Mouse (Mus musculus) lung, adult 2 months (tissue): ENCODE data around the gene Ttn. TPM values are rescaled to one million over a fixed set of nuclear protein-coding genes. Genes with fewer than 3 reads are reported as not detected.

Experiments used
- DNase-seq: peaks from one replicate; pipeline ENCODE4 v3.0.0; 2022
- H3K4me1 ChIP-seq: fragments of 200-500 bp; 2 replicates; pipeline ENCODE4 v1.6.1; 2011; ENCODE audit warnings: low read length; ENCODE audit not compliant: control insufficient read depth, insufficient read depth
- H3K4me3 ChIP-seq: fragments of 200-500 bp; replicated peaks from 2 replicates; pipeline ENCODE3; 2011; ENCODE audit warnings: low read depth, mild to moderate bottlenecking, control low read depth, low read length; ENCODE audit errors: extremely low read depth
- CTCF ChIP-seq: fragments of 200-500 bp; IDR thresholded peaks from 2 replicates; pipeline ENCODE4 v1.5.1; 2011; ENCODE audit warnings: mild to moderate bottlenecking, low read length, control low read depth; ENCODE audit not compliant: insufficient read depth
- POLR2A ChIP-seq: fragments of 200-500 bp; IDR thresholded peaks from 2 replicates; pipeline ENCODE4 v1.6.1; 2011; ENCODE audit warnings: low read depth, mild to moderate bottlenecking, control low read depth, low read length, borderline replicate concordance; ENCODE audit errors: extremely low read depth
- whole genome bisulfite sequencing: fragments of 180-500 bp; shearing (Covaris S2); methylation state at CpG from one replicate; pipeline ENCODE4 v1.1.7; 2018; 5-methylcytosine and 5-hydroxymethylcytosine counted together
- polyA plus RNA-seq: library from polyadenylated mRNA; depleted of rRNA; stranded (reverse); fragments of >200 nt; gene quantifications from 2 replicates; pipeline ENCODE4 v1.2.3, GENCODE M21; 2012

Ttn gene
- polyA plus RNA-seq, 1 experiment, result 6.3 TPM

GRCm38 (mm10) chr2:76984384-76984783 lies 2.0 kb upstream of the Ttn start:
- TF ChIP-seq POLR2A (no peak), CTCF (no peak)
- WGBS, result 65% methylated on average over 5 of the region's 5 CpGs
- DNase-seq, result no peak
- Histone ChIP-seq H3K4me1 (no peaks in the 10 kb centered on the region; the same call in 1 of the 2 replicates), H3K4me3 (no peak overlapping the region)

- H3K4me1 ChIP-seq, result no peaks in the 10 kb centered on the region; the same call in 1 of the 2 replicates
- no peak for TF ChIP-seq CTCF
- no peak for TF ChIP-seq POLR2A
- H3K4me3 ChIP-seq, result no peak overlapping the region
- 35% methylated on average over 5 of the region's 5 CpGs for WGBS
- DNase-seq, result no peak
Measured at GRCm38 (mm10) chr2:76983601-76984000, 1.3 kb upstream of the Ttn start.

- no peaks in the 10 kb centered on the region; the same call in 1 of the 2 replicates for H3K4me1 ChIP-seq
- no peak for TF ChIP-seq CTCF
- no peak for TF ChIP-seq POLR2A
- H3K4me3 ChIP-seq, result no peak overlapping the region
- WGBS, result 55% methylated on average over 5 of the region's 5 CpGs
- no peak for DNase-seq
Measured at GRCm38 (mm10) chr2:76981717-76982116, 630 bp downstream of the Ttn start.

- WGBS, result 42% methylated on average over 9 of the region's 9 CpGs
- Histone ChIP-seq H3K4me3 (no peak overlapping the region), H3K4me1 (no peaks in the 10 kb centered on the region; the same call in 1 of the 2 replicates)
- peak; percentile 18 for DNase-seq
- TF ChIP-seq POLR2A (no peak), CTCF (peak; percentile 65)
Measured at GRCm38 (mm10) chr2:76980146-76980545, 2.2 kb downstream of the Ttn start.

GRCm38 (mm10) chr2:76977650-76978049 lies 4.7 kb downstream of the Ttn start:
- Histone ChIP-seq H3K4me1 (no peaks in the 10 kb centered on the region; the same call in 1 of the 2 replicates), H3K4me3 (no peak overlapping the region)
- 71% methylated on average over 6 of the region's 6 CpGs for WGBS
- no peak for DNase-seq
- TF ChIP-seq POLR2A (no peak), CTCF (no peak)

- TF ChIP-seq POLR2A (no peak), CTCF (no peak)
Measured at GRCm38 (mm10) chr2:76972051-76972450, 10.3 kb downstream of the Ttn start.

GRCm38 (mm10) chr2:76971069-76971468 lies 11.3 kb downstream of the Ttn start:
- Histone ChIP-seq H3K4me1 (no peaks in the 10 kb centered on the region), H3K4me3 (no peak overlapping the region)
- 68% methylated on average over 5 of the region's 5 CpGs for WGBS
- DNase-seq, result no peak
- TF ChIP-seq POLR2A, result no peak
- TF ChIP-seq CTCF, result no peak

More at GRCm38 (mm10) chr2:76972051-76972450, 10.3 kb downstream of the Ttn start:
- Histone ChIP-seq H3K4me3 (no peak overlapping the region), H3K4me1 (no peaks in the 10 kb centered on the region)
- 68% methylated on average over 4 of the region's 4 CpGs for WGBS
- no peak for DNase-seq

GRCm38 (mm10) chr2:76970669-76971068 lies 11.7 kb downstream of the Ttn start:
- no peaks in the 10 kb centered on the region for H3K4me1 ChIP-seq
- no peak overlapping the region for H3K4me3 ChIP-seq
- DNase-seq, result no peak
- WGBS, result 19% methylated on average over 4 of the region's 4 CpGs
- TF ChIP-seq POLR2A (no peak), CTCF (no peak)

GRCm38 (mm10) chr2:76970204-76970603 lies 12.1 kb downstream of the Ttn start:
- WGBS, result 41% methylated on average over 6 of the region's 6 CpGs
- TF ChIP-seq POLR2A, result no peak
- TF ChIP-seq CTCF, result no peak
- Histone ChIP-seq H3K4me3 (no peak overlapping the region), H3K4me1 (no peaks in the 10 kb centered on the region)
- DNase-seq, result no peak

- WGBS, result 74% methylated on average over 21 of the region's 21 CpGs
- H3K4me1 ChIP-seq, result no peaks in the 10 kb centered on the region
- H3K4me3 ChIP-seq, result no peak overlapping the region
- no peak for DNase-seq
- TF ChIP-seq CTCF, result no peak
- no peak for TF ChIP-seq POLR2A
Measured at GRCm38 (mm10) chr2:76969637-76970036, 12.7 kb downstream of the Ttn start.

GRCm38 (mm10) chr2:76968919-76969318 lies 13.4 kb downstream of the Ttn start:
- Histone ChIP-seq H3K4me1 (no peaks in the 10 kb centered on the region), H3K4me3 (no peak overlapping the region)
- WGBS, result 21% methylated on average over 8 of the region's 8 CpGs
- peak; percentile 66 for DNase-seq
- TF ChIP-seq POLR2A (no peak), CTCF (peak; percentile 65)
